Mouse (Mus musculus) regulatory T cell (primary cell): ENCODE measurements around the gene Cdcp1.

Source experiments
- in situ Hi-C: fragments of 300-600 bp; cut with MboI, MseI; formaldehyde crosslinking; loops from one replicate; pipeline ENCODE4 v1.15.1; 2025; ENCODE audit warnings: high pct_unique_total_duplicates

Gene Cdcp1

GRCm38 (mm10) chr9:123215621-123216440 lies at the start of gene Cdcp1:
TSS of gene Cdcp1 (minus strand) at chr9:123216038.
- in situ Hi-C loops, result no loop called here

DNA sequence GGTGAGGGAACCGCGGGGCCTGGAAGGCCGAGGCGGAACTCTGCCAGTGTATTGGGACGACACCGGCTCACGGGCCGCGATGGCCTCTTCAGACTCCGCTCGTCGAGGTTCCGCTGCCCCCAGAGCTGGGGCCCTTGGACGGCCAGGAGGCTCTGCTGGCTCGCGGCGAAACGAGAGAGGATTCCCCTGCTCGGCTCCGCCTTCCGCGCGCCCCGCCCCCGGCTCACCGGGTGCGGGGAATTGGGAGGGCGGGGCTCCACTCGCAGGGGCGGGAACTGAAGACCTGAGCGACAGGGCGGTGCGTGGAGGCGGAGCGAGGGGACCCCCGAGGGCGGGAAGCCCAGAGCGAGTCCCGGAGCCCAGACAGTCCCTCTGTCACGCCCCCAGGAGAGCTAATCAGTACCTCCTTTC lies 44.8 kb upstream of the Cdcp1 start, which contains the start of gene Tmem158:
Tmem158 (minus strand) TSS at position 154 of the 411 bp plus-strand sequence.
- in situ Hi-C loops, result loop anchor here (5.0 kb wide), 1 partner anchor 262 kb away; no protein-coding TSS in a partner anchor

- in situ Hi-C loops, result loop anchor here (5.0 kb wide), 2 partner anchors 177 to 262 kb away; no protein-coding TSS in a partner anchor
Observed at GRCm38 (mm10) chr9:123259896-123260610, 44.2 kb upstream of the Cdcp1 start.

DNA sequence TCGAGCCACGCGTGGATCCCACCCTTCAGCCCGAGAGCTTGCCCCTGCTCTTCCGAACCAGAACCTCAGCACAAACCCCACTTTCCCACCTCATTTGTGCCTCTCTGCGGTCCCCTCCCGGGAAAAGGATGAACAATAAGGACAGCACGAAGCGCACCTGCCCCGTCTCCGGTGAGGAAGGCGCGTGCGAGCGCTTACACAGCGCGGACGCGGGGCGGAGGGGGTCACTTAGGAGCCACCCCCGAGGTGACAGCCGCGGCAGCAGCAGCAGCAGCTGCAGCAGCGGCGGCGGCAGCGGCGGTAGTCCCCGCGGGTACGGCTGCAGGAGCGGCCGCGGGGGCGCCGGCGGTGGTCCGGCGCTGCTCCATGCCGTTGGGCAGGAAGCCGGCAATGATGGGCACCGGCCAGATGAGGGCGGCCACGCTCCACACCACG lies 43.6 kb upstream of the Cdcp1 start:
- in situ Hi-C loops, result loop anchor here (5.0 kb wide), 1 partner anchor 178 kb away; no protein-coding TSS in a partner anchor

DNA sequence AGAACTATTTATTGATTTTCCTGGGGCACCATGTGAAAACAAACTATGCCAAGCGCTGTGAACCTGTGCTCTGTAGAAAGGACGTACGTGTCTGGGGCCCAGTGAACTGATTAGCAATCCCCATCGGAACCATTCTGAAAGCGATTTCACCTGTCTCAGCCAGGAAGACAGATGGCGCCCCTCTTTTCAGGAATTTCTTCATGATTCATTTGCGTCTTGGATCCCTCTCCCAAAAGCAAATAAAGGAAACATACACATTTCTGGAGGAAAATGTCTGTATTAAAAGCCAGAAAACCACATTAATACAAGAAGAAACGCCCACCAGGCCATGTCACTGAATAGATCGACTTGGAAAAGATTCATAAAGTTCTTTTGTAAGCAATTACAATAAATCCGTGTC lies 43.0 kb upstream of the Cdcp1 start:
- in situ Hi-C loops, result loop anchor here (5.0 kb wide), 1 partner anchor 179 kb away; no protein-coding TSS in a partner anchor

DNA sequence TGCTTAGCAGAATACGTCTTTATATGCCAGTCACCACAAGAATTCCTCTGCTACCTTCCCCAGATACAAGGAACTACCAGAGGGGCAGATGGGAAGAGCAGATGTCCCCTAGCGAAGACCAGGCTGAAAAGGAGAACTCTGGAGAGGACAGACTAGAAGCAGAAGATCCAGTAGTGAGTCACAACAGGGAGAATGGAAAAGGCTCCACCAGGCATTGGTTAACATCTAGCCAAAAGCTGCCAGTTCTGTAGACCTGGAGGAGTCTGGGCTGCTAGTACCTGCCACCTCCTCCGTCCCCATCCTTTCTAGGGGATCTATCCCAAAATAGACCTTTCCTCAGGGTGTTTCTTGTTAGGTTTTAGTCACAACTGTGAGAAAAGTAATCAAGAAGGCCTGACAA lies 39.9 kb upstream of the Cdcp1 start:
- in situ Hi-C loops, result loop anchor here (5.0 kb wide), 1 partner anchor 182 kb away; no protein-coding TSS in a partner anchor

DNA sequence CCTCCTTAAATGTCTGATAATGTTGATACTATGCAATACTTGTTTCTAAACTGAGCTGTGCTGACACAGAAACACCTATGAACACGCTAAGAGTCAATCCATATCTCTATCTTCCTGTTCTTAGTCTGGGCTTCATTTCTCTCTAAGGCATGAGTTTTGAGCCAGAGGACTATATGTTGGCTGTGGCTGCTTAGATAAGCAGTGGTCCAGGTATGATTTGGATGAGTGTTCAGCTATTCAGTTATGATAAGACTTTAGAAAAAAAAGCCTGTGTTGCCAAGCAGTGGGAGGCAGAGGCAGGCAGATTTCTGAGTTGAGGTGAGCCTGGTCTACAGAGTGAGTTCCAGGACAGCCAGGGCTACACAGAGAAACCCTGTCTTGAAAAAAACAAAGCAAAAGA lies 32.2 kb upstream of the Cdcp1 start:
- in situ Hi-C loops, result no loop called here

DNA sequence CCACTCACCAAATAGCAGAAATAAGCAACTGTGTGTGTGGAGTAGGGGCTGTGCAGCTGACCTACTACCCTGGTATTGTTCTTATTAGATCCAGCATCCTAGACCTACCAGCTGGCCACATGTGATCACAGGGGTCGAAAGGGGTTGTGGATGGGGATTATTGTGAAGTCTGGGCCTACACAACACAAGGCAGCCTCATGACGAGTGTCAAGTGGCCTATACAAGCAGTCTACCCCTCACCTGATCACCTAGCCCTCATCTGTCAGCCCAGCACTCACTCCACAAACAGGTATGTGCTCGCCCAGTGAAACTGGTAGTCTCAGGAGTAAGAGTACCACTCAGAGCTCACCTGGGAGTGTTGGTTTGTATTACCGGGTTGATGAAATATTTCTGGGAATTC lies 29.3 kb upstream of the Cdcp1 start:
- in situ Hi-C loops, result no loop called here

GRCm38 (mm10) chr9:123243988-123244387 lies 28.1 kb upstream of the Cdcp1 start:
- in situ Hi-C loops, result no loop called here

GRCm38 (mm10) chr9:123241191-123241590 lies 25.4 kb upstream of the Cdcp1 start:
- in situ Hi-C loops, result no loop called here

GRCm38 (mm10) chr9:123240751-123241150 lies 24.9 kb upstream of the Cdcp1 start:
- in situ Hi-C loops, result no loop called here

DNA sequence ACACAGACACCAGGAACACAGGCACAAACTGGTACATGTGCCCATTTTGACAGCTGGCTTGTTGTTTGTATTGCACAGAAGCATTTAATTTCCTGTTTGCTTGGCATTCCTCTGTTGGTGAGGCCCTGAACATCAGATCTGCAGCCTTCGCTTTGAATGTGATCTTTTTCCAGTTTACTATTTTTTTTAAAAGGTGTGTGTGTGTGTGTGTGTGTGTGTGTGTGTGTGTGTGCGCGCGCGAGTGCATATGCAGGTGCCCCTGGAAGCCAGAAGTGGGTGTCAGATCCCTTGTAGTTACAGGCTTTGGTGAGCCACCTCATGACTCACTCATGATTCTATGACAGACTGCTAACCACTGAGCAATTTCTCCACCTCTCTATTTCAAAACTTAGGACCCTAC lies 24.4 kb upstream of the Cdcp1 start:
- in situ Hi-C loops, result no loop called here

DNA sequence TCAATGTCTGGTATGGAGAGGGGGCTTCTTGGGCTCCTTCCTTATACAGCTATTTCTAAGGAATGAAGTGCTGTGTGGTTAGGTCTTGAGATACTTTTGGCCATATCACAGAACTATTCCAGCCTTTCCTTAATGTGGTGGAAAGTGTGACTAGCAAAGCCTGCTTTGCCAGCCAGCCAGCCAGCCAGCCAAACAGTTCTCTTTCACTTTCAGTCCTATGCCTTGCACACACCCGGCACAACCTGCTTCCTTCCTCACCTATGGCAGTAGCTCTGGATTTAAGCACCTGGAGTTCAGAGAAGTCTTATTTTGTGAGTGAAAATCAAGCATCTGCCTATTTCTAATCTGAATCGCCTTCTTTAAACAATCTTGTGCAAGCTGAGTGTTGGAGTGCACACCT lies 23.8 kb upstream of the Cdcp1 start:
- in situ Hi-C loops, result loop anchor here (5.0 kb wide), 1 partner anchor 37 kb away; no protein-coding TSS in a partner anchor

DNA sequence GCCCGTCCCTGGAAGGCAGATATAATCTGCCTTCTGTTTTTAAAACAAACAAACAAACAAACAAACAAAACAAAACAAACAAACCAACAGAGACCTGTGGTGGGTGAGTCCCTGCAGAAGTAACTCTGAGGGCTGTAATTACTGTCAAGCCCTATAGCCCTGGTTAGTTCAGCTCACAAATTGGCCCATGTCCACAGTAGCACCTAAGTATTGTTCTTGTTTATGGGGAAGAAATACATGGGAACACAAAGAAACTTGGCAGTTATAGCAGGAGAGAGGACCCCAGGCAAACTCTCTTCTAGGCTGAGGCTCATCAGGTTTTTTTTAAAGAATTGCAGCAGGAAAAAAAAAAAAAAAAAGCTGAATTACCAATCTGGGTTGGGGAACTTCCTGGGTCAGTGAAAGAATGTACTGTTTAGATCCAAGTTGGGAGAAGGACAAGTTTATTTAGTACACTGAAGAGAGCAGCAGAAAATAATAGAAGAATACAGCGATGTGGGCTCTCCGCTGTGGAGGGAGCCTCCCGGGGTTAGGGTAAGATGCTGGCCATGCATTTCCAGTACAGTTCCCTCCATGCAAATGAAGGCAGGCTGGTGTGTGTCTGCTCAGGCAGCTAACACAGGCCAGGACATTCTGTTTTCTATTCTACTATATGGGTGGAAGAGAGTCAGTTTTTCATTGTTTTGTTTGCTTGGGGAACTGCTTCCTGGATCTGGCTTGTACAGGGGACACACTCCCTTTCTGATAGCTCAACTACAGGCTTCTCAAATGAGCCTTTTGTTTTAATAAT lies 22.6 kb upstream of the Cdcp1 start:
- in situ Hi-C loops, result loop anchor here (5.0 kb wide), 1 partner anchor 36 kb away; no protein-coding TSS in a partner anchor

DNA sequence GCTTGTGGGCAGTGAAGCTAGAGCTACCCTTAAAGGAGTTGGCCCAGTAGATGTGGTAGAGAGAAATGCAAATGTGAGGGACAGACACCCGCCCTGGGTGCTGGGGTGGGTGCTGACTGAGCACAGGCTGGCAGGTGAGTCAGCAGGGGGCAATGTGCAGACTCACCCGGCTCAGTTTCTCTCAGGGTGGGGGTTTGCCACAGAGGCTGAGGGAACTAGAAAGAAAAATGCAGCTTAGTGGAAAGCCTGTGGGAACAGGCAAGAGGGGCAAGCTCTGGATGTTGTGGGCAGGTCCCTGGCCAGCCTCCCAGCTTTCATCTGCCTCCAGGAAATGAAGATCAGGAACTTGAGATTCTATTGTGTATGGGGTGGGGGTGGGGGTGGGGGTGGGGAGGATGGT lies 21.9 kb upstream of the Cdcp1 start:
- in situ Hi-C loops, result loop anchor here (5.0 kb wide), 1 partner anchor 35 kb away; no protein-coding TSS in a partner anchor

GRCm38 (mm10) chr9:123235621-123236020 lies 19.8 kb upstream of the Cdcp1 start:
- in situ Hi-C loops, result loop anchor here (5.0 kb wide), 1 partner anchor 33 kb away; no protein-coding TSS in a partner anchor

DNA sequence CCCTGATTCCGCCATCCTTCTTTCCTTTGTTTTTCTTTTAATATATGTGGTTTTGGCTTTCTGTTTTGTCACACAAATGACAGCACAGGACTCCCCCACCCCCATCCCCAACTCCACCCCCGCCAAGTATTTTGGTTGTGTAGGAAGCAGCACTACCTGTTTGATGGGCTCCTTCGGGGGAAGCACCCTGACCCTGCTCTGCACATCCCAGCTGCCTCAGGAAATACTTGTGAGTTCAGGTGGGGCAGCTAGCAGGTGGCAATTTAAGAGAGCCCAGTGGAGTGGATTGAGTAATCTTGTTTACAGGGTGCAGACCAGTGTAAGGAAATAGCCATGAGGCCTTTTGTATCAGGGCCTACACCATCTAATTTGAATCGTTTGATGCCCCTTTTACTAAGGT lies 14.0 kb upstream of the Cdcp1 start:
- in situ Hi-C loops, result no loop called here

- in situ Hi-C loops, result no loop called here
Observed at GRCm38 (mm10) chr9:123228671-123229070, 12.8 kb upstream of the Cdcp1 start.

DNA sequence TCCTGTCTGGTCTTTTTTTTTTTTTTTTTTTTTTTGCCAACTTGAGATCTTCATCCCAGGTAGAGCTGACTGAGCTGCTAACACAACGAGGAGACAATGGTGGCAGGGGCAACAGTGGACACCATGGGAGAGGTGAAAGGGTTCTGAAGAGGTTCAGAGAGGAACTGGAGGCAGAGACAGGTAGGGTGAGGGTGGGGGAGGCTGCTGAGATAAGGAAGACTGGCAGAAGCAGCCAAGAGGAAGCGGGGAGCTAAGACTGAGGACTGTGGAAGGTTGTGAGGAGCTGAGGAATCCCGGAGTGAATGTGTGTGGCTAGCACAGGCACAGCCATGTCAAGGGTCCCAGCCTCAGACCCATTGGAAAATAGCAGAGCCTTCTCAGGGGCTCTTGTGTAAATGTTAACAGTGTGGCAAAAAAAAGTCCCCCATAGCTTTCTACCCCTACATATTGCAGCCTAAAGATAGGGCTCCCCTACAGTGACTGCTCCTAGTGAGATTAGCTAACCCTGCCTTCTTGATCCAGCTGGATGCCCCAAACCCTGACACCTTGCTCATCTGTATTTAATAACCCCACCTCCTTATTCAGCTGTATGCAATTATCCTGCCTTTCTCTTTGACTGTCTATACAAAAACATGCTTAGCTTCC lies 11.4 kb upstream of the Cdcp1 start:
- in situ Hi-C loops, result no loop called here

DNA sequence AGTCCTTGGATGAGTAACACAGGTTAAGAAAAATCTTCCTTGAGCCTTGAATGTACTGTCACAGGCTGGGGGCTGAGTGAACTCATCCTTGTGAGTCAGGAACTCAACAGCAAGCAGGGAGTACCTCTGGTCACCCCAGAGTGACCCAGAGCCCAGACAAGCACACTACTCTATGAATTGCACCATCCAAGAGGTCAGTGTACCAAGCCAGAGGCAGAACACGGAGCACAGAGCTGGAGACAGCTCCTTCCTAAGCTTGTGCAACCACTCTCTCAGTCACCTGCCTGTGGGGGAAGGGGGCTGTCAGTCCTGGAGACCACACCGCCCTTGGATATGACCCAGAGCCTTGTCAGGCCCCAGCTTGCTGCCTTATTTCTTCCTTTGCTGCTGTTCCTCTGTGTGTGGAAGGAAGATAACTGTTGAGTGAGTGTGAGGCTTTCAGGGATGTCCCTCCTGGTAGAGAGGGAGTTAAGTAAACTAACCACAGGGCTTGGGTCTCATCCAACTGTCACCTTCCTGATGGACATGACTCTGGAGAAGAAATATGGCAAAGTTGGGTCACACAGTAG lies 9.1 kb upstream of the Cdcp1 start:
- in situ Hi-C loops, result no loop called here

DNA sequence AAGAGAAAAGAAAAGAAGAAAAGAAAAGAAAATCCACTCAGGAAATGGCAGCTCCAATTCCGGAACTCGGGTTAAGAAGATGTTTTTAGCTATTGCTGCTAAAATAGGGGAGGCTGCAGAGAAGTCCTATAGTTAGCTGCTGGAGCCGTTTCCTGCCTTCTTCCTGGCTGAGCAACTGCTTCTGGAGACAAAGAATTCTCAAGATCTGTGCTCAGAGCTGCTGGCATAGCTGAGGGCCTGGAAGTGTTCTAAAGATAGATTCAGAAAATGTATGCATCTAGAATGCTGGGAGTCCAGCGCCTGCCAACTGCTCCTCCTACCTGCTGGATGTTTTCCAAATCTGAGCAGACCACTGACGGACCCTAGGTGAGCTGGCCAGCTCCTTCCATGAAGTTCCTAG lies 4.0 kb upstream of the Cdcp1 start:
- in situ Hi-C loops, result no loop called here
